Mouse (Mus musculus) kidney, postnatal 10 days (tissue): ENCODE measurements at regions not wholly inside any gene's neighbourhood (a gene's known extent, or its start where the extent isn't known, plus 50 kb on each side); places are given as distances from the start of the nearest gene placed in this dataset.

Source experiments
- DNase-seq: peaks from one replicate; pipeline ENCODE4 v3.0.0; 2021; ENCODE audit warnings: mixed read lengths

GRCm38 (mm10) chr5:118428323-118429095 lies 132.0 kb upstream of the Med13l start:
- no peak for DNase-seq

DNA sequence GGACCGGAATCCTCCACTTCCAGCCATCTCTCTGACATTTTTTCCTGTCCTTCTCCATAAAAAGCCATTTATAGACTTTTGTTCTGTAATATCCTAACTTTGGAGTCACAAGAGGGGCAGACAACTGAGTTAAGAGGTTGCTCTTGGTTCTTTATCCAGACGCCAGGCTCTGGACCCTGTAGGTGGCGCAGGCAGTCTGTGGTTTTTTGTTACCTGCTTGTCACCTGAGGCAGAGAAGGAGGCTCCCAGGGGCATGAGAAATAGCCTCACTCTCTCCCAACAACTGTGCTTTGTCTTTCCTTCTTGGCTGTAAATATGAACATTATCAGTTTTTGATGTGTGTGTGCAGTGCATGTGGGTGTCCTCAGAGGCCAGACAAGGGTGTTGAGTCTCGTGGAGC lies 126.9 kb upstream of the Med13l start:
- no peak for DNase-seq

GRCm38 (mm10) chr5:118434718-118435555 lies 125.5 kb upstream of the Med13l start:
- no peak for DNase-seq

DNA sequence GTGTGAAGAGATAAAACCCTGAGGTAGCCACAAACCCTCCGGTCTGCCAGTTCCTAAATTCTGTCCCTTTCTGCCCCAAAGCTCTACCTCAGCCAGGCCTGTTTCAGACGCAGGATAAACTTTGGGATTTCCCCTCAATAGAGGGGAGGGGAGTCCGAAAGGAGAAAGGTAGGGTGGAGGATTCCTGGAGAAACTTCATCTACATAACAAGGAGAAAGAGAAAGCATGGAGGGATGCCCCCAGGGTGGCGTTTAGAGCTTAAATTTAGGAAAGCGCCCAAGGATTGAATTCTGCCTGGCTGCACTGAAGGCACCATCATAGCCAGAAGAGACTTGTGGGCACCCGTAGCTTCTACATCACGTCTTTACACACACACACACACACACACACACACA lies 124.9 kb upstream of the Med13l start:
- DNase-seq, result no peak

- no peak for DNase-seq
These were observed 124.4 kb upstream of the Med13l start for GRCm38 (mm10) chr5:118436035-118436434.

DNA sequence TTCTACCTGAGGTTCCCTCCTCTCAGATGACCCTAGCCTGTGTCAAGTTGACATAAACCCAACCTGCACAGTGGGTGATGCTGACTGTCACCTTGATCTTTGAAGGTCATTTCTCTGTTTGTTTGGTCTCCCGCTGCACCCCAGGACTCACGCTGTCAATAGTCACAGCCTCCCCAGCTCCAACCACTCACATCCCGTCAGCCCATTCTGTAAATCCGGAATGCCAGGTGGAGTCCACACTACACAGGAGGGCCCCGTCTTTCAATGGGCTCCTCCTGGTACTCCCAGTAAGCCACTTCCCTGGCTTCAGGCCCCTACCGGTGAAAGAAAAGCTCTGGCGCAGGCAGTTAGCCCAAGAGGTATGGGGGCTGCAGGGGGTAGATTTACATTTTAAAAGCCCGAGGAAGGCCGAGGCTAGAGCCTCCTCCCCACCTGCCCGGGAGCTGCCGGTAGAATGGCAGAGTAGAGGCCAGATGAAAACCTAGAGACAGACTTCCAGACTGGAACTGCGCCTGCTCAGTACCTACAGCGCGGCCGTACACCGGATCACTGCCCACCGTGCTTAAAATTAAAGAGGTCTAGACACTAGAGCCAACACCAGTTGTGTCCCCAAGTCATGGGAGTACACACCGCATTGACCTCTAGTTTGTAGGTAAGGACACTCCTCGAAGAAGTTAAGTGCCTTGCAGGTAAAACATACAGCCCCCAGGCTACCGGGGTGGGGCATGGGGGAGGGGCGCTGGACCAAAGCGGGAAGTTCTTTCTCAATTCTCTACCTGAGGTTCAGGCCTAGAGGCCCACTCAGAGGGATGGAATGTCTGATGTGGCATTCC lies 123.8 kb upstream of the Med13l start:
- DNase-seq, result no peak

- DNase-seq, result no peak
These were observed 123.2 kb upstream of the Med13l start for GRCm38 (mm10) chr5:118437307-118437610.

DNA sequence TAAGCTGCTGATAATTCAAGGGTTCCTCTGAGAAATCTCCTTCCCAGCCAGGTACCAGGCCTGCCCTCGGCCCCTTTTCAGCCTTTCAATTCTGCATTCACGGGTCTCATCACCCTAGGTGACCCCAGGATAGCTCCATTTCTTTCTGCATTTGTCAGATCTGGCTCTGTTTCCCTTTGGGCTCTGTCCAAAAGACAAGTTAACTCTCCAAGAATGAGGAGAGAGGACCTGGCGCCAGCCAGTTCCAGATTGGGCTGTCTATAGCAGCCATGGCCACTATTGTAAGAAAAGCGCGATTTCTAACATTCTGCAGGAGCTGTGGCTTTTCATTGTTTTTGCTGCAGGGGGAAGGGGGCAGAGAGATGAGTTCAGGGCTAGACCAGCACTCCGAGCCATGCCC lies 122.5 kb upstream of the Med13l start:
- DNase-seq, result no peak

DNA sequence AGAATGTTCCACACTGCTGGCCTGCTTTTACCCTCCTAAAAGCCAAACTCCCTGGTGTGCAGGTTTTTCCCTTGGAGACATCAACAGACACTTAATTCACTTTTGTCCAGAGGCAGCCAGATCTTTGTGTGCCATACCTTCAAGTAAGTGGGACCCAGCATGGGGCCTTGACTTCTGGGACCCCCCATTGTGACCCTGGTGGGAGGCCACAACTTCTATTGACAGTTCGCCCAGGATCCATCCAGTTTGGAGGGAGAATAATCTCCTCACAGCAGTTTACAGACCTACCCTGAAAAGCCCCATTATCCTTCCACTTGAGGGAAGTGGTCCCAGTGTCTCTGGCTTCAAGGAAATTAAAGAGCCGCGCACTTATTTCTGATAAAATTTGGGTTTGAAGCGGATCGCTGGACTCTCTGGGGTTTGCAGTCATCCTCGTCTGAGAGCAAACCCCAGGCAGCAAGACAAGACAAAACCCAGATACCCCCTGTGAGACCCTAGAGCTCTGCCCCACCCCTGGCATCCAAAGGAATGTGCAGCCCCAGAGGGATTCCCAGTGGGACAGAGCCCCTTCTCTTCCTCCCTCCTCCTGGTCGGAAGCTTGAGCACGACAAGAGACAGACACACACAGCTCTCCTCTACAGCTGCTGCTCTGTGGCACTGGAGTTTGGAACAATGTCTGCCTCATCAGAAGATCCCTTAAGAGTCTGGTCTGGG lies 115.8 kb upstream of the Med13l start:
- no peak for DNase-seq

DNA sequence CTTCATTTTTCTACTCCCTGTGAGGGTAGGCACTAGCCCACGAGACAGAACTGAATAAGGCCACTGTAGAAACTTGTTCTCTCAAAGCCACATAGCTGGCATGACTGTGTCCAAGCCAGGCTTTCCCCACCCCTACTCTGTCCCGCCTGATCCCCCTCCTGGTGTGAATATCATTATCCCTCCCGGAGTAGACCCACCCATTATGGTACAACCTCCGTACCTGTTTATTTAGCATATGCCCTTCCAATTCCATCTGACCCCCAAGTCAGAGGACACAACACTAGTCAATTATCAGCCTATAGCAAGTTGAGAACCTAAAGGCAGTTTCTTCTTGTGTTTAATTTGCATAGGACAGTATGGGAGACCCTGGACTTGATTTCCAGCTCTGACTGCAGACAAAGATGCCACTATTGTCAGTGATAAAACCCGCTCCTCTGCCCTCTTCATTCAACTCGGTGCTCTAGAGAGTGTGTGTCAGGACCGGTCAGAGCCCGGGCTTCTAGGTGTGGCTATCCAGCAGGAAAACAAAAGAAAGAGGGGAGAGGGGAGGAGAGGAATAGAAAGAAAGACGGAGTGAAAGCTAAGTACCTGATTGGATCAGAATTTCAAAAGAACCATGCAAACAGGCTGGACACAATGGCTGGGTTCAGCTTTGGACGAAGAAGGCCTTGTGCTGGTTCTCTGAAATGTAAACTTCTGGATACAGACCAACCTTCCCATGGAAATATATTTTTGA lies 115.1 kb upstream of the Med13l start:
- DNase-seq, result no peak

GRCm38 (mm10) chr5:118445988-118446280 lies 114.5 kb upstream of the Med13l start:
- DNase-seq, result no peak

GRCm38 (mm10) chr5:118446878-118447277 lies 113.6 kb upstream of the Med13l start:
- no peak for DNase-seq

- no peak for DNase-seq
These were observed 113.1 kb upstream of the Med13l start for GRCm38 (mm10) chr5:118447366-118447765.

- DNase-seq, result no peak
These were observed 111.5 kb upstream of the Med13l start for GRCm38 (mm10) chr5:118448884-118449515.

DNA sequence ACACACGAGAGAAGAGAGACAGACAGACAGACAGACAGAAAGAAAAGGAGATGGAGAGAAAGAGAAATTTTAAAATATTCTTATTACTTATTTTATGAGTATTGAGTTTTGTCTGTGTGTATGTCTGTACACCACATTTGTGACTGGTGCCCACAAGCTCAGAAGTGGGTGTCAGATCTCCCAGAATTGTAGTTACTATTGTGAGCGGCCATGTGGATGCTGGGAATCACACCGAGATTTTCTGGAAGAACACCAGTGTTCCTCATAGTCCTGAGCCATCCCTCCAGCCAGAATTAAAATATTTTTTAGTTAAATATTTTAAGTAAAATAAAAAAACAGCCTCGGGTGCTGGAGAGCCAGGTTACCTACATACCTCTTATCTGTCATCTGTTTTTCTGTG lies 110.6 kb upstream of the Med13l start:
- DNase-seq, result no peak

DNA sequence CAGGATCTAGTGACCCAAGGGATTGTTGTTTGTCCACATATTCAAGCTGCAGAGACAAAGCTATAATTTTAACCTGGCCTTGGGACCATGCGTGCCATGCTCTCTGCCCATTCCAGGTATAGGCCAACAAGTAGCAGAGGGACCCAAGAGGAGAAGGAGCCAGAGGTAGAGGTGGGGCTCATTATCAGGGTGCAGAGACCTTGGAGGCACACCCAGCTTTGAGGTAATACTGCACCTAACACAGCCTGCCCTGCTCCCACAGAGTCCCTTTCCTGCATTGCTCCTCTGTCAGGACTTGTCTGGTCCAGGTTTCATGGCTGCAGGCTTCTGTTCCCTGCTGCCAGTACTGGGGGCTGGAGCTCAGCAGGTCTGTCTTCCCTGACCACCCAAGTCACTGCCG lies 108.4 kb upstream of the Med13l start:
- DNase-seq, result no peak

DNA sequence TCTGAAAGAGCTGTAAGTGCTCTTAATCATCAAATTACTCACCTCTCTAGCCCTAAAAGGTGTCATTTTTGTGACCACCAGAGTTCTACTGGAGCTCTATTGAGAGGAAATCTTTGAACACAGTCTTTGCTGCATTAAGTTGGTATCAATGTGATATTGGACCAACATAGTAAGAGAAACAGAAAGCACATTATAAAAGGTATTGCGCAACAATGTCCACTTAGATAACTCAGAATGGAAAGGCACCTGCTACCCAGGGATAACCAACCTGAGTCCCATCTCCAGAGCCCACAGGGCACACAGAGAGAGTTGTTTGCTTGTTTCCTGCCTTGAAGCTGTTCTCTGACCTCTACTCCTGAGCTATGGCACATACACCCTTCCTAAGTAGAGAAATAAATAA lies 106.4 kb upstream of the Med13l start:
- DNase-seq, result no peak

DNA sequence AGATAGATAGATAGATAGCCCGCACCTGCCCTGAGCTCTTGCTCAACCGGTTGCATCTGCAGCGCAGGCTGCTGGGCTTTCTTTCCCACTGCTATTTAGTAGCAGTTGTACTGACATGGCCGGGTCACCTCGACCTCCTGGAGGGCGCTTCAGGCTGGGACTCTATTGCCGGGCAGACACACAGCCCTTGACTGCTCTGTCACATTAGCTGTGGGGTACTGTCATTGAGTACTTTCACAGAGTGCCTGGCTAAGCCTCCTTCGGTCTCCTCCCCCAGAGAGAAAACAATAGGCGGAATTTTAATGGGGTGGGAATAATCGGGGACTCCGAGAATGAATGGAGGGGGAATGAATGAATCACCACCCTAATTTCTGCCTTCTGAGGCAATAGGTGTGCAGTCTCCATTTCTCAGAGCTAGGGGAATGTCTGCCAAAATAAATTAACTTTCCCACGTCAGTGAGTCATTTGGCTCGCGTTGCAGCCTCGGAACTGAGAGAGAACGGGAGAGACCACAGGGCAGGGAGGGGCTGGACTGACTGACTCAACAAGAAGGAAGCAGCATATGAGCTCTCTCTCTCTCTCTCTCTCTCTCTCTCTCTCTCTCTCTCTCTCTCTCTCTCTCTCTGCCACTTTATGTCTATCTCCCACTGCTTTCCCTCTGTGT lies 101.6 kb upstream of the Med13l start:
- peak; percentile 68 for DNase-seq

GRCm38 (mm10) chr5:118459391-118459792 lies 101.1 kb upstream of the Med13l start:
- peak; percentile 54 for DNase-seq

- peak; percentile 17 for DNase-seq
These were observed 98.5 kb upstream of the Med13l start for GRCm38 (mm10) chr5:118461967-118462366.
